Mouse (Mus musculus): ENCODE results near the gene Apopt1. TPM values are rescaled to one million over a fixed set of nuclear protein-coding genes. Genes with fewer than 3 reads are reported as not detected.

Apopt1 gene
- total and polyA plus RNA-seq, 2 experiments: 24.3 to 78.4 TPM

DNA sequence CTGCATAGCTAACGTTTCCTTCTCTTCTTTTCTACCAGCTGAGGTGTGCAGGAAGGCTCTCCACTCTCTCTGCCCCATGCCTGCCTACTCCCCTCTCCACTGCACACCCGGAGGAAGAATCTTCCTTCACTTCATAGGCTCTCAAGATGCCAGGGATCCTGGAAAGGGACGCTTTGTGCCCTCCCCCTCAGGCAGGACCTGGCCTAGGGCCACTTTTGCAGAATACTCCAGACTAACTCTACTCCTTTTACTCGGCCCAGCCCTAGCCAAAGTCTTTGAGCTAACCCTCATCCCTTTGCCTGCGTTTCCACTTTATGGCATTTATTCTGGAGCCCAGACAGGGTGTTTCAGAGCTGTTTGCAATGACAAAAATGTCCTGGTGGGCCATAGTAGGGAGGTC is 35.6 kb upstream of the Apopt1 start:
- Histone ChIP-seq H3K27me3 (ENCODE audit: control insufficient read depth, insufficient read depth, low read length) (no peaks in the 10 kb centered on the region; the same call in 1 of the 2 replicates), H3K27ac (replicated peaks; ENCODE audit: insufficient read depth, low read depth, low read length) (peak overlapping the region; percentile 90), H3K79me2 (ENCODE audit: control insufficient read depth, insufficient read depth, low read length) (no peaks in the 10 kb centered on the region), H3K9ac (ENCODE audit: low read depth, low read length) (peak overlapping the region; percentile 80), H3K36me3 (ENCODE audit: control insufficient read depth, insufficient read depth, low read length) (no peaks in the 10 kb centered on the region), H3K4me3 (ENCODE audit: insufficient read depth, low read depth, low read length) (peak overlapping the region; percentile 72), H3K4me1 (ENCODE audit: control insufficient read depth, insufficient read depth, low read length) (peaks cover 7% of the 10 kb centered on the region; the same call in 1 of the 2 replicates)
- TF ChIP-seq POLR2A (IDR thresholded peaks at IDR 0.05; ENCODE audit: extremely low read depth, insufficient read depth, low read length): no peak
- no peak for TF ChIP-seq CTCF (IDR thresholded peaks at IDR 0.05; ENCODE audit: low read depth, low read length)
- no peak for DNase-seq (ENCODE audit: extremely low read depth, low read depth, low spot score)
- WGBS: 25% methylated on average over 5 of the region's 5 CpGs

DNA sequence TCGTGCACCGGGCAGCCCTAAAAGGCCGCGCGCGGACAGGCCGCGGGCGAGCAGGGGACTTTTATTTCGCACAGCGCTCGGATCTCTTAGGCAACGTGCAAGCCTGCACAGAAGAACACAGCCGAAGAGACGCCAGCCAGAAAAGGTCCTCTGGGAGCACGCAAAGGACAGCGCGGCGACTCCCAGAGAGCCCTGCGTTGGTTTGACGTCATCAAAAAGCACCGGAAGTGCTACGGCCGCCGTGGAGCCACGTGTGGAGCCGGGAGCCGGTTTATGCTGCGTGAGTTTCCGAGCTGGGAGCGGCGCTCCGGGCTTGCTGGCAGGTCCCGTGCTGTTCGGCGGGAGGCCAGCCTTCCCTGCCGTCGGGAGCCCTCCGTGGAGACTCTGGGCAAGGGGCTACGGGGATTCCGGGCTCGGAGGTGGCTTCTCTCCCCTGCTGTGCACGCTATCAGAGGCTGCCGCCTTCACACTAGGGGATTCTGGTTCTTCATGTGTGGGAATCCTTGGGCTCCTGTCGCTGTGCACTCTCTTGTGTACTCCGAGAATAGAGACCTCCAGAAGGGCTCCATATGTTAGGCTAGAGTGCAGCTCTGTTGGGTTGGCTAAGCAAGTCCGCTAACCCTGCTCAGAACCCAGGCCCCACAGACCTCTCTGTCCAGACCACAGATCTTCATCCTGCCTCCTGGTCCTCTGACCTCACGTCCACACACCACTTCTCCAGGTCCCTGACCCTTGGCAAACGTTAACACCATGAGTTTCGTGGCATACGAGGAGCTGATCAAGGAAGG is 35.0 kb upstream of the Apopt1 start, which contains the start of gene Trmt61a:
Gene Trmt61a, plus strand, starts transcription at position 224 of the 788 bp plus-strand sequence.
- H3K4me1 ChIP-seq (ENCODE audit: control insufficient read depth, insufficient read depth, low read length): peaks cover 7% of the 10 kb centered on the region; the same call in 1 of the 2 replicates
- under 1% methylated on average over 50 of the region's 51 CpGs for WGBS
- H3K9ac ChIP-seq (ENCODE audit: low read depth, low read length): peak within 1 kb of the TSS; percentile 80
- peak; percentile 82 for DNase-seq (ENCODE audit: extremely low read depth, low read depth, low spot score)
- H3K4me3 ChIP-seq (ENCODE audit: insufficient read depth, low read depth, low read length): peak within 1 kb of the TSS; percentile 72
- peak within 1 kb of the TSS; percentile 90 for H3K27ac ChIP-seq (replicated peaks; ENCODE audit: insufficient read depth, low read depth, low read length)
- no peaks in the 10 kb centered on the region for H3K36me3 ChIP-seq (ENCODE audit: control insufficient read depth, insufficient read depth, low read length)
- H3K27me3 ChIP-seq (ENCODE audit: control insufficient read depth, insufficient read depth, low read length): no peaks in the 10 kb centered on the region
- H3K79me2 ChIP-seq (ENCODE audit: control insufficient read depth, insufficient read depth, low read length): no peaks in the 10 kb centered on the region
- TF ChIP-seq CTCF (IDR thresholded peaks at IDR 0.05; ENCODE audit: low read depth, low read length): no peak
- TF ChIP-seq POLR2A (IDR thresholded peaks at IDR 0.05; ENCODE audit: extremely low read depth, insufficient read depth, low read length): peak; percentile 73; the same call in 1 of the 2 replicates

DNA sequence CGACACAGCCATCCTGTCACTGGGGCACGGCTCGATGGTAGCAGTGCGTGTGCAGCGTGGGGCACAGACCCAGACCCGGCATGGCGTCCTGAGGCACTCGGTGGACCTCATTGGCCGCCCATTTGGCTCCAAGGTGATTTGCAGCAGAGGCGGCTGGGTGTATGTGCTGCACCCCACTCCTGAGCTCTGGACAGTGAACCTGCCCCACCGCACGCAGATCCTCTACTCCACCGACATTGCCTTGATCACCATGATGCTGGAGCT is 34.5 kb upstream of the Apopt1 start:
- Histone ChIP-seq H3K9ac (ENCODE audit: low read depth, low read length) (peak overlapping the region; percentile 60), H3K27me3 (ENCODE audit: control insufficient read depth, insufficient read depth, low read length) (no peaks in the 10 kb centered on the region), H3K4me1 (ENCODE audit: control insufficient read depth, insufficient read depth, low read length) (peaks cover 7% of the 10 kb centered on the region; the same call in 1 of the 2 replicates), H3K36me3 (ENCODE audit: control insufficient read depth, insufficient read depth, low read length) (no peaks in the 10 kb centered on the region), H3K79me2 (ENCODE audit: control insufficient read depth, insufficient read depth, low read length) (no peaks in the 10 kb centered on the region), H3K4me3 (ENCODE audit: insufficient read depth, low read depth, low read length) (peak overlapping the region; percentile 72), H3K27ac (replicated peaks; ENCODE audit: insufficient read depth, low read depth, low read length) (no peak overlapping the region)
- TF ChIP-seq POLR2A (IDR thresholded peaks at IDR 0.05; ENCODE audit: extremely low read depth, insufficient read depth, low read length) (no peak), CTCF (IDR thresholded peaks at IDR 0.05; ENCODE audit: low read depth, low read length) (no peak)
- DNase-seq (ENCODE audit: extremely low read depth, low read depth, low spot score): no peak
- 5% methylated on average over 13 of the region's 13 CpGs for WGBS

- 45% methylated on average over 7 of the region's 7 CpGs for WGBS
- no peaks in the 10 kb centered on the region for H3K79me2 ChIP-seq (ENCODE audit: control insufficient read depth, insufficient read depth, low read length)
- no peak overlapping the region for H3K9ac ChIP-seq (ENCODE audit: low read depth, low read length)
- H3K27me3 ChIP-seq (ENCODE audit: control insufficient read depth, insufficient read depth, low read length): no peaks in the 10 kb centered on the region
- H3K4me1 ChIP-seq (ENCODE audit: control insufficient read depth, insufficient read depth, low read length): peaks cover 7% of the 10 kb centered on the region; the same call in 1 of the 2 replicates
- H3K4me3 ChIP-seq (ENCODE audit: insufficient read depth, low read depth, low read length): no peak overlapping the region
- H3K27ac ChIP-seq (replicated peaks; ENCODE audit: insufficient read depth, low read depth, low read length): no peak overlapping the region
- H3K36me3 ChIP-seq (ENCODE audit: control insufficient read depth, insufficient read depth, low read length): no peaks in the 10 kb centered on the region
- TF ChIP-seq POLR2A (IDR thresholded peaks at IDR 0.05; ENCODE audit: extremely low read depth, insufficient read depth, low read length) (no peak), CTCF (IDR thresholded peaks at IDR 0.05; ENCODE audit: low read depth, low read length) (no peak)
- DNase-seq (ENCODE audit: extremely low read depth, low read depth, low spot score): no peak
Measured at GRCm38 (mm10) chr12:111678997-111679396, 34.1 kb upstream of the Apopt1 start.

DNA sequence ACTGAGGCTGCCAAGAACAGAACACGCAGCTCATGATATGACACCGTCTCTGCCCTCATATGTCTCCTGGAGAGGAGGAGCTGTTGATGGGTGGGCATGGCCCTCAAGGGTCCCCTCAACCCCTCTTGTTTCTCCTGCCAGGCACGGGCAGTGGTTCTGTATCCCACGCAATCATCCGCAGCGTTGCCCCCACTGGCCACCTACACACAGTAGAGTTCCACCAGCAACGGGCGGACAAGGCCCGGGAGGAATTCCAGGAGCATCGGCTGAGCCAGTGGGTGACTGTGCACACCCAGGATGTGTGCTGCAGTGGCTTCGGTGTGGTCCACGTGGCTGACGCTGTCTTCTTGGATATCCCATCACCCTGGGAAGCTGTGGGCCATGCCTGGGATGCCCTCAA is 32.4 kb upstream of the Apopt1 start:
- no peak for TF ChIP-seq CTCF (IDR thresholded peaks at IDR 0.05; ENCODE audit: low read depth, low read length)
- no peak for TF ChIP-seq POLR2A (IDR thresholded peaks at IDR 0.05; ENCODE audit: extremely low read depth, insufficient read depth, low read length)
- no peak overlapping the region for H3K4me3 ChIP-seq (ENCODE audit: insufficient read depth, low read depth, low read length)
- H3K9ac ChIP-seq (ENCODE audit: low read depth, low read length): no peak overlapping the region
- no peaks in the 10 kb centered on the region for H3K36me3 ChIP-seq (ENCODE audit: control insufficient read depth, insufficient read depth, low read length)
- no peaks in the 10 kb centered on the region for H3K79me2 ChIP-seq (ENCODE audit: control insufficient read depth, insufficient read depth, low read length)
- WGBS: 90% methylated on average over 13 of the region's 13 CpGs
- DNase-seq (ENCODE audit: extremely low read depth, low read depth, low spot score): no peak
- peaks cover 7% of the 10 kb centered on the region; the same call in 1 of the 2 replicates for H3K4me1 ChIP-seq (ENCODE audit: control insufficient read depth, insufficient read depth, low read length)
- H3K27ac ChIP-seq (replicated peaks; ENCODE audit: insufficient read depth, low read depth, low read length): no peak overlapping the region
- H3K27me3 ChIP-seq (ENCODE audit: control insufficient read depth, insufficient read depth, low read length): no peaks in the 10 kb centered on the region

GRCm38 (mm10) chr12:111681305-111681704 is 31.8 kb upstream of the Apopt1 start:
- H3K79me2 ChIP-seq (ENCODE audit: control insufficient read depth, insufficient read depth, low read length): no peaks in the 10 kb centered on the region
- no peaks in the 10 kb centered on the region for H3K36me3 ChIP-seq (ENCODE audit: control insufficient read depth, insufficient read depth, low read length)
- H3K4me3 ChIP-seq (ENCODE audit: insufficient read depth, low read depth, low read length): no peak overlapping the region
- H3K4me1 ChIP-seq (ENCODE audit: control insufficient read depth, insufficient read depth, low read length): peaks cover 7% of the 10 kb centered on the region; the same call in 1 of the 2 replicates
- no peak overlapping the region for H3K9ac ChIP-seq (ENCODE audit: low read depth, low read length)
- WGBS: 86% methylated on average over 8 of the region's 8 CpGs
- H3K27me3 ChIP-seq (ENCODE audit: control insufficient read depth, insufficient read depth, low read length): no peaks in the 10 kb centered on the region
- no peak overlapping the region for H3K27ac ChIP-seq (replicated peaks; ENCODE audit: insufficient read depth, low read depth, low read length)
- TF ChIP-seq CTCF (IDR thresholded peaks at IDR 0.05; ENCODE audit: low read depth, low read length): no peak
- TF ChIP-seq POLR2A (IDR thresholded peaks at IDR 0.05; ENCODE audit: extremely low read depth, insufficient read depth, low read length): no peak
- no peak for DNase-seq (ENCODE audit: extremely low read depth, low read depth, low spot score)

All from liver, adult 2 months (tissue).